Mouse (Mus musculus) small intestine, adult 2 months (tissue): ENCODE results near the gene Ctss.

Experiments used
- CTCF ChIP-seq: fragments of 200-500 bp; IDR thresholded peaks from 2 replicates; pipeline ENCODE4 v1.5.1; 2012; ENCODE audit warnings: low read depth, mild to moderate bottlenecking, control low read depth, inconsistent platforms, low read length, moderate library complexity, mixed read lengths; ENCODE audit not compliant: insufficient replicate concordance, insufficient read length; ENCODE audit errors: extremely low read depth
- POLR2A ChIP-seq: fragments of 200-500 bp; IDR thresholded peaks from 2 replicates; pipeline ENCODE4 v1.6.1; 2012; ENCODE audit warnings: low read depth, mild to moderate bottlenecking, control low read depth, inconsistent platforms, low read length, moderate library complexity

GRCm38 (mm10) chr3:95478966-95479365 lies 47.6 kb upstream of the Ctss start:
- no peak for TF ChIP-seq CTCF
- no peak for TF ChIP-seq POLR2A
